Mouse (Mus musculus): ENCODE measurements around the gene 1700034J05Rik. TPM values are rescaled to one million over a fixed set of nuclear protein-coding genes. Genes with fewer than 3 reads are reported as not detected.
A peak's percentile ranks its signal among the peaks of the same experiment; 100 is the strongest.

The 1700034J05Rik gene
- polyA plus RNA-seq, 1 experiment from 2014 or later, result 0.41 TPM

- H3K9ac ChIP-seq (ENCODE audit: low read length), result no peak overlapping the region
- ATAC-seq (ENCODE audit: insufficient number of reproducible peaks, insufficient read depth, low FRiP score, low read depth), result no peak
- peaks cover 23 to 75% of the 10 kb centered on the region in 2 experiments for H3K4me1 ChIP-seq (ENCODE audit: control insufficient read depth in 2 of 2, insufficient read depth in 2 of 2, low read length in 2 of 2)
- no peaks in the 10 kb centered on the region for H3K27me3 ChIP-seq (ENCODE audit: control insufficient read depth, insufficient read depth, low read length)
- 79% methylated on average over 5 of the region's 5 CpGs for WGBS
- H3K9me3 ChIP-seq (ENCODE audit: control insufficient read depth, low read length), result no peaks in the 10 kb centered on the region
- no peak overlapping the region for H3K4me2 ChIP-seq (ENCODE audit: low read length)
- no peaks in the 10 kb centered on the region for H3K36me3 ChIP-seq (ENCODE audit: control insufficient read depth, insufficient read depth, low read length)
- H3K4me3 ChIP-seq (ENCODE audit: control insufficient read depth in 1 of 2, insufficient read depth in 1 of 2, low read depth in 1 of 2, low read length in 2 of 2), result no peak overlapping the region
- H3K27ac ChIP-seq (replicated peaks in 1 of 2; ENCODE audit: control insufficient read depth in 1 of 2, insufficient read depth in 1 of 2, low read depth in 2 of 2, low read length in 2 of 2), result peak overlapping the region in 1 of 2 experiments; percentile 35; a peak in 1 of 4 replicates
These were observed 44.3 kb downstream of the 1700034J05Rik start for GRCm38 (mm10) chr6:146909725-146910489.

- Histone ChIP-seq H3K9ac (ENCODE audit: low read length) (no peak overlapping the region), H3K36me3 (ENCODE audit: control insufficient read depth, insufficient read depth, low read length) (no peaks in the 10 kb centered on the region), H3K4me3 (ENCODE audit: control insufficient read depth in 1 of 2, insufficient read depth in 1 of 2, low read depth in 1 of 2, low read length in 2 of 2) (no peak overlapping the region), H3K4me2 (ENCODE audit: low read length) (no peak overlapping the region), H3K9me3 (ENCODE audit: control insufficient read depth, low read length) (no peaks in the 10 kb centered on the region), H3K27me3 (ENCODE audit: control insufficient read depth, insufficient read depth, low read length) (no peaks in the 10 kb centered on the region), H3K27ac (replicated peaks in 1 of 2; ENCODE audit: control insufficient read depth in 1 of 2, insufficient read depth in 1 of 2, low read depth in 2 of 2, low read length in 2 of 2) (no peak overlapping the region; a peak in 1 of 4 replicates), H3K4me1 (ENCODE audit: control insufficient read depth in 2 of 2, insufficient read depth in 2 of 2, low read length in 2 of 2) (peaks cover 23 to 72% of the 10 kb centered on the region in 2 experiments)
- ATAC-seq (ENCODE audit: insufficient number of reproducible peaks, insufficient read depth, low FRiP score, low read depth), result no peak
- WGBS, result 59% methylated on average over 2 of the region's 2 CpGs
These were observed 45.4 kb downstream of the 1700034J05Rik start for GRCm38 (mm10) chr6:146908801-146909200.

GRCm38 (mm10) chr6:146907795-146908190 is 46.4 kb downstream of the 1700034J05Rik start:
- ATAC-seq (ENCODE audit: insufficient number of reproducible peaks, insufficient read depth, low FRiP score, low read depth), result no peak
- Histone ChIP-seq H3K27me3 (ENCODE audit: control insufficient read depth, insufficient read depth, low read length) (no peaks in the 10 kb centered on the region), H3K4me3 (ENCODE audit: control insufficient read depth in 1 of 2, insufficient read depth in 1 of 2, low read depth in 1 of 2, low read length in 2 of 2) (no peak overlapping the region), H3K4me1 (ENCODE audit: control insufficient read depth in 2 of 2, insufficient read depth in 2 of 2, low read length in 2 of 2) (peaks cover 18 to 68% of the 10 kb centered on the region in 2 experiments), H3K9me3 (ENCODE audit: control insufficient read depth, low read length) (no peaks in the 10 kb centered on the region), H3K36me3 (ENCODE audit: control insufficient read depth, insufficient read depth, low read length) (no peaks in the 10 kb centered on the region), H3K9ac (ENCODE audit: low read length) (no peak overlapping the region), H3K4me2 (ENCODE audit: low read length) (no peak overlapping the region), H3K27ac (replicated peaks in 1 of 2; ENCODE audit: control insufficient read depth in 1 of 2, insufficient read depth in 1 of 2, low read depth in 2 of 2, low read length in 2 of 2) (0 out of 4 replicates have a peak overlapping the region, but pooled peaks of 1 of the 2 experiments have one; percentile 28)
- 85% methylated on average over 1 of the region's 1 CpGs for WGBS

GRCm38 (mm10) chr6:146907061-146907794 is 47.0 kb downstream of the 1700034J05Rik start:
- no peaks in the 10 kb centered on the region for H3K27me3 ChIP-seq (ENCODE audit: control insufficient read depth, insufficient read depth, low read length)
- no peak overlapping the region for H3K4me2 ChIP-seq (ENCODE audit: low read length)
- H3K4me1 ChIP-seq (ENCODE audit: control insufficient read depth in 2 of 2, insufficient read depth in 2 of 2, low read length in 2 of 2), result peaks cover 18 to 62% of the 10 kb centered on the region in 2 experiments
- no peaks in the 10 kb centered on the region for H3K36me3 ChIP-seq (ENCODE audit: control insufficient read depth, insufficient read depth, low read length)
- peak overlapping the region in 1 of 2 experiments; percentile 33; a peak in 1 of 4 replicates for H3K27ac ChIP-seq (replicated peaks in 1 of 2; ENCODE audit: control insufficient read depth in 1 of 2, insufficient read depth in 1 of 2, low read depth in 2 of 2, low read length in 2 of 2)
- no peak overlapping the region for H3K4me3 ChIP-seq (ENCODE audit: control insufficient read depth in 1 of 2, insufficient read depth in 1 of 2, low read depth in 1 of 2, low read length in 2 of 2)
- H3K9me3 ChIP-seq (ENCODE audit: control insufficient read depth, low read length), result no peaks in the 10 kb centered on the region
- 50% methylated on average over 5 of the region's 5 CpGs for WGBS
- ATAC-seq (ENCODE audit: insufficient number of reproducible peaks, insufficient read depth, low FRiP score, low read depth), result no peak
- H3K9ac ChIP-seq (ENCODE audit: low read length), result no peak overlapping the region

- 70% methylated on average over 3 of the region's 3 CpGs for WGBS
- Histone ChIP-seq H3K4me3 (ENCODE audit: control insufficient read depth in 1 of 2, insufficient read depth in 1 of 2, low read depth in 1 of 2, low read length in 2 of 2) (no peak overlapping the region), H3K4me1 (ENCODE audit: control insufficient read depth in 2 of 2, insufficient read depth in 2 of 2, low read length in 2 of 2) (peaks cover 15 to 52% of the 10 kb centered on the region in 2 experiments), H3K9ac (ENCODE audit: low read length) (no peak overlapping the region), H3K27me3 (ENCODE audit: control insufficient read depth, insufficient read depth, low read length) (no peaks in the 10 kb centered on the region), H3K4me2 (ENCODE audit: low read length) (no peak overlapping the region), H3K36me3 (ENCODE audit: control insufficient read depth, insufficient read depth, low read length) (no peaks in the 10 kb centered on the region), H3K9me3 (ENCODE audit: control insufficient read depth, low read length) (0 out of 2 replicates have a peak, but pooled peaks cover 3% of the 10 kb centered on the region), H3K27ac (replicated peaks in 1 of 2; ENCODE audit: control insufficient read depth in 1 of 2, insufficient read depth in 1 of 2, low read depth in 2 of 2, low read length in 2 of 2) (no peak overlapping the region)
- ATAC-seq (ENCODE audit: insufficient number of reproducible peaks, insufficient read depth, low FRiP score, low read depth), result no peak
These were observed 48.0 kb downstream of the 1700034J05Rik start for GRCm38 (mm10) chr6:146906000-146906786.

GRCm38 (mm10) chr6:146904707-146905106 is 49.5 kb downstream of the 1700034J05Rik start:
- no peak for ATAC-seq (ENCODE audit: insufficient number of reproducible peaks, insufficient read depth, low FRiP score, low read depth)
- peaks cover 12 to 43% of the 10 kb centered on the region in 2 experiments for H3K4me1 ChIP-seq (ENCODE audit: control insufficient read depth in 2 of 2, insufficient read depth in 2 of 2, low read length in 2 of 2)
- H3K9me3 ChIP-seq (ENCODE audit: control insufficient read depth, low read length), result 0 out of 2 replicates have a peak, but pooled peaks cover 3% of the 10 kb centered on the region
- H3K27me3 ChIP-seq (ENCODE audit: control insufficient read depth, insufficient read depth, low read length), result no peaks in the 10 kb centered on the region
- no peak overlapping the region for H3K27ac ChIP-seq (replicated peaks in 1 of 2; ENCODE audit: control insufficient read depth in 1 of 2, insufficient read depth in 1 of 2, low read depth in 2 of 2, low read length in 2 of 2)
- no peaks in the 10 kb centered on the region for H3K36me3 ChIP-seq (ENCODE audit: control insufficient read depth, insufficient read depth, low read length)
- no peak overlapping the region for H3K4me3 ChIP-seq (ENCODE audit: control insufficient read depth in 1 of 2, insufficient read depth in 1 of 2, low read depth in 1 of 2, low read length in 2 of 2)
- 68% methylated on average over 3 of the region's 3 CpGs for WGBS
- no peak overlapping the region for H3K9ac ChIP-seq (ENCODE audit: low read length)
- no peak overlapping the region for H3K4me2 ChIP-seq (ENCODE audit: low read length)

GRCm38 (mm10) chr6:146903632-146904031 is 50.6 kb downstream of the 1700034J05Rik start:
- WGBS, result 82% methylated on average over 2 of the region's 2 CpGs
- no peak overlapping the region for H3K9ac ChIP-seq (ENCODE audit: low read length)
- H3K36me3 ChIP-seq (ENCODE audit: control insufficient read depth, insufficient read depth, low read length), result no peaks in the 10 kb centered on the region
- H3K27ac ChIP-seq (replicated peaks in 1 of 2; ENCODE audit: control insufficient read depth in 1 of 2, insufficient read depth in 1 of 2, low read depth in 2 of 2, low read length in 2 of 2), result no peak overlapping the region
- H3K4me2 ChIP-seq (ENCODE audit: low read length), result no peak overlapping the region
- H3K27me3 ChIP-seq (ENCODE audit: control insufficient read depth, insufficient read depth, low read length), result no peaks in the 10 kb centered on the region
- ATAC-seq (ENCODE audit: insufficient number of reproducible peaks, insufficient read depth, low FRiP score, low read depth), result no peak
- H3K9me3 ChIP-seq (ENCODE audit: control insufficient read depth, low read length), result 0 out of 2 replicates have a peak, but pooled peaks cover 3% of the 10 kb centered on the region
- H3K4me1 ChIP-seq (ENCODE audit: control insufficient read depth in 2 of 2, insufficient read depth in 2 of 2, low read length in 2 of 2), result peaks cover 13 to 43% of the 10 kb centered on the region in 2 experiments
- no peak overlapping the region for H3K4me3 ChIP-seq (ENCODE audit: control insufficient read depth in 1 of 2, insufficient read depth in 1 of 2, low read depth in 1 of 2, low read length in 2 of 2)

Data from heart, embryonic 14.5 days (tissue).